Mouse (Mus musculus) left cerebral cortex, postnatal 25 days (tissue): ENCODE results near the gene Pik3c2g. TPM values are rescaled to one million over a fixed set of nuclear protein-coding genes. Genes with fewer than 3 reads are reported as not detected.
A peak's percentile ranks its signal among the peaks of the same experiment; 100 is the strongest.

Source experiments
- DNase-seq, 2 experiments: peaks; one replicate each; pipeline ENCODE4 v3.0.0; 2022; ENCODE audit warnings: low spot score in 2 of 2, mixed read lengths in 1 of 2
- intact Hi-C: fragments of 180-260 bp; cut with DNase I; formaldehyde crosslinking; loops from one replicate; pipeline ENCODE4 v1.15.1; 2025
- total RNA-seq, 2 experiments: library from RNA; stranded (reverse); gene quantifications; 2 replicates each; pipeline ENCODE4 v1.2.3; 2021

The Pik3c2g gene
- total RNA-seq, 2 experiments from 2014 or later = 0.23 TPM; not detected in 1

DNA sequence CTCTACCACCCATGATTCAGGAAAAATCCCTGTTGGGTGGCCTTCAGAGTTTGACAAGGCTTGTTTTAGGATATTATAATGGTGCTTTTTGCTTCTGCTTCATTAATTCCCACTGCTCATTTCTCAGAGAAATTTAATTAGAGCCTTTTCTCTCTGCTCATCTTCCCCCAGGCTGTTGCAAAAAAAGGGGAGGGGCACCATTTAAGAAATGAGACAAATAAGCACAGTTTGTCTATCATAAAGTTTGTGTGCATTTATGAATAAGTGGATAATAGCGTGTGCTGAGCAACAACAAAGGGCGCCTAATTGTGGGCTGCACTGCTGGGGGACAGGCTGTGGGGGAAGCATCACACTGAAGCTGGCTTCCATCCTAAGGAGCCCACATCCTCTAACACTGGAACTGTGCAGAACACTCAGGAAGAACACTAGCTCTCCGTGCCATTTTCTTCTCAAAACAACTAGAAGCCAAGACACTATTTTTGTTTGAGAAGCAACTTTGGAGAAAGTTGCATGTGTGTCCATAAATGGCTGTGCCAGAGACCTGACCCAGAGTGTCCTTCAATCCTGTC is 131.5 kb downstream of the Pik3c2g start:
- DNase-seq = no peak
- intact Hi-C loops = no loop called here

DNA sequence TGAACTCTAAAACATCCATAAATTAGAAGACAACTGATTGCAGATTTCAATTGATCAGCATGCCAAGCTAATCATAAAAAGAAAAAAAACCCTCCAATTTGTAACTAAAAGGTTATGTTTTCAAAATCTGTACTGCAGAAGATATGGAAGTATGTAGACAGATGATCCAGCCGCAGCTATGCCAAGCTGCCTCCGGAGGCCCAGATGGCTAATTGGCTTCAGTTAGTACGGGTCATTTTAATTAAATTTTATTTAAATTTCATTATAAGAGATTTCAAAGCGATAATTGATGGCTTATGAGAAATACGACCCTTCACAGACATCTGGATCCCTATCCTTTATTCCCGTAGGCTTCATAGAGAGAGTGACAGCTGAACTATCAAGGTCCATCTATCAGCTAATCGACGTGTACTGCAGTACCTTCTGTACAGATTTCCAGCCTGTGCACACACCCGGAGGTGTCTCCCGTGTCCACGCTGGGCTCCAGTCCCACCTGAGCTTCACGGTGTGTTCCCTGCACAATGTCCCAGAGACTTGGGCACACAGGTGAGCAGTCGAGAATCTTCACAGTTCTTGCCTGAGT is 132.7 kb downstream of the Pik3c2g start:
- no peak for DNase-seq
- intact Hi-C loops = no loop called here

DNA sequence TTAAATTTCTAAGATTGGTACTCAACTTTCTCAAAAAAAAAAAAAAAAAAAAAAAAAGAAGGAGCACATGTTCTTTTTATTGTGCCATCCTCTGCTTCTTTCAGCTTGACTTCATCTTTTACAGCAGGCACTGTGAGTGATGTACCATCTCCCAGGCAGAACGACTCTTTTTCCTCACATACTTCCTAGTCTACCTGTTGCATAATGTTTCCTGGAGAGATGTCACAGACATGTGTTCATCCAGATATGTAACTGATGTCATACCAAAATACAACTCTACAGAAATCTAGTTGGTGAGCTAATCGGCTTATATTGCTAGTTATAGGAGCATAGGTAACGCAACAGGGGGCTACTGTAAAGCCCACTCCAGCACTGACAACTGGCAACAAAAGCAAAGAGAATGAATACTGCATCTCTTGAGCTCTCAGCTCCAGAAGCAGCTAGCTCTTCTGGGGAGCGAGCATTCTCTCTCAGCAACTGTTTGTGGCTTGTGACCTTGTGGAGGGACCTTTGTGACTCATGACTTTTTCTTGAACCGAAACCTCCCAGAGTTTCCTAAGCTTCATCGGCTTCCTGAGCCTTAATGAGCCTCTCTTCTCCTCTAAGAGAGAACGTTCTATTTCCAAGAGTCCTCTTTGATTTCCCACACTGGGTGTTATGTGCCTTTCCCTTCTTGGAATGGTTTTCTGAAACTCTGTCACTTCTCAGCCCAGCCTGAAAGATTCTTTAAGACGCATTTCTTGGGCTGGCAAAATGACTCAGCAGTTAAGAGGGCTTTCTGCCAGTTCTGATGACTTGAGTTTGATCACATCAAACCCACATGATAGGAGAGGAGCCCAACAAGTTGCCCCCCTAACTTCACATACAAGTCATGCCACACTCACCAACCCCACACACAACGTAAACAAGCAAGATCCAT is 148.9 kb downstream of the Pik3c2g start:
- DNase-seq = peak in 1 of 2 experiments; percentile 50
- intact Hi-C loops = no loop called here

DNA sequence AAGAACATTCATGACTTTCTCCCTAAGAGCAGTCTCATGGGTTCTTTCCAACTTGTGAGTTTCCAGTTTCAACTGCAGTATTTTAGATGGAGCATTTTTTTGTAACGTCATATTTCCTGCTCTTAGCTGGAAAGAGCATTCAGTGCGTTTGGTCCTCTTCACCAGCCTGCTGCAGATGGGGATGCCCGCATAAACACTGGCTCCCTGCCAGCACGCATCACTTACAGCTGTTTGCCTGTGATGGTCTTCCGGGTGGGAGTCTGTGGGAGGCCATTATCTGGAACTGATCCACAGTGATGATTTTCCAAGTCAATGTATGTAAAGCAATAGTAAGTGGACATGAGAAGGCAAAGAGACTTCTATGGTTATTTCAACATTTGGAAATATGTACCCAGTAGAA is 151.3 kb downstream of the Pik3c2g start:
- DNase-seq = no peak
- intact Hi-C loops = no loop called here

DNA sequence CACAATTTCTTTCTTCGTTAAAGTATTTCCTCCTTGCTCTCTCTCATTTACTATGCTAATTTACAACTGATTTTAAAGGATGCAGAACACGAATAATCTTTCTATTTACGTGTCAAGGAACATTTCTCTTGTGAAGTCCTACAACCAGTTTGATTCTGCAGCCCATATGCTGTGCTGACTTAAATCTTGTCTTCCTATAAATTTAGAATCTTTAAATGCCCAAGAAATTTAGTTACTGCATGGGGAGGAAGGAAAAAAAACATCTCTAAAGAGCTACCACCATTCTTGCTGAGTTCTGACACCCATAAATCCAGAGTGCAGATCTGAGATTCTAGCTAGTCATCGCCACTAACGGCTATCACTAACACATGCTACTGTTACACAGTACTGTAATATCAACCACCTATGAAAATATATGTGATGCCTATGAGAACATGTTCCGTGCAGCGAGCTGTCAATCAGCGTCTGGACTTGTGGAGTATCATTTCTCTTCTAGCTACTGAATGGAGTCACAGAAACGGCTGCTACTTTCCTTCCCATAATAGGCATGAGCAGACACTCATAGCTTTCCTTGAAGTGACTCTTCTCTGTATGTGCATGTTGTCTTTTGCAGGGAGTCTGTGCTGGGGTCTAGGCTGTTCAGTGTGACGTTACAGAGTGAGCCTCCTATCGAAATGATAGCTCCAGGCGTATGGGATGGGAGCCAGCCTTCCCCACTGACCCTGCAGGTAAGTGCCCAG is 155.8 kb downstream of the Pik3c2g start:
- peak in 1 of 2 experiments; percentile 70 for DNase-seq
- intact Hi-C loops = loop anchor here (5.0 kb wide), 1 partner anchor 724 kb away; no protein-coding TSS in a partner anchor

DNA sequence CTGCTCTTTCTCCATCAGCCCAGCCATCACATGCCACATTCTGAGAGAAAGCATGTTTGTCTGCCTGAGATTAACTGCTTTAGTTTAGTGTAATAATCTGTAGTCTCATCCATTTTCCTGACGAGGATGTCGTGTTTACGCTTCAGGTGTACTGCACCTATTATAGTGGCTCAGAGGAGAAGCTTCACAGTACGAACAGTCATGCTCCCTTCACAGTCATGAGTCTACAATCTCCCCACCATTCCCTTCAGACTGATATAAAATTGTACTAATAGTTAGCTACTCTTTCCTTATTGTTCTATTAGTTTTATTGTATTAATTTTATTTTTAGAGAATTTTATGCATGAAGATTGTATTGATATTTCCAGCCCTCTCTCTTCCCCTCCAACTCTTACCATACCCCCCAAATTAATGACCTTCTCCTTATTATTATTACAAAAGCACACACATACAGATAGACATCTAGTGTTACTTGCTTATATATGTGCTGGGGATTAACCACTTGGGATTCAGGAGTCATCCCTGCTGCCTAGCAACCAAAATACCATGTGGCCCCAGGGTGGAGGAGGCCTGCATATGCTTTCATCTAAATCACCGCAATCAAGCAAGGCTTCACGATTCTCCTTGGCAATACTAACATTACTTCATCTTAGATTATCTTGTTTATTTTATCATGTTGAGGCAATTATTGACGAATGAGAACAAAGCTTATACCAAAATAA is 159.9 kb downstream of the Pik3c2g start:
- DNase-seq = peak in 1 of 2 experiments; percentile 43
- intact Hi-C loops = no loop called here

DNA sequence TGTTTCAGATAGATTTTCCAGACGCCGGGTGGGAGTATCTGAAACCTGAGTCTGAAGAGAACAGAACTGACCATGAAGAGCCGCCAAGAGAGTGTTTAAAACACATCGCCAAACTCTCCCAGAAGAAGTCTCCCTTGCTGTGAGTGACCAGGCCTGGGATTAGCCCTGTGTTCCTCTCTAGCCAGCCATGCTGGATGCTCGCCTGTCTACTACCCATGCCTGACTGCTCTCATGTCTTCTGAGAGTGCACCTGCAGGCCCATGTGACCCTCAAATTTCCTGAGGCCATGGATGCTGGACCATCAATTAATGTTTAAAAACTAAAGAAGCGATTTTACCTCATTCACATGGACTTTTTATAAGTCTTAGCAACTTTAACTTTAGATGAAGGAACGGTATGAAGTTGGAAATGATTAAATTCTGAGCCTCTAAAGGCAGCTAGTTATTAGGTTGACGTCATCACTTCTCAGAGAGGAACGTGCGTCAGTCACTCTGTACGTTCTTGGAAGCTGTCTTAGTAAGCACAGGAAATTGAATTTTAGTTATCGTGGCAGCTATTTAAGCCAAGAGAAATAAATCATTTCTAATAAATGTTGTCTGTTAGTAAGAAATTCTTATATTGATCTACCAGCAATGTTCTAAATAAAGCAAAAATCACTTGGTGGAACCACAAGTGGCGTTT is 161.2 kb downstream of the Pik3c2g start:
- no peak for DNase-seq
- intact Hi-C loops = no loop called here

DNA sequence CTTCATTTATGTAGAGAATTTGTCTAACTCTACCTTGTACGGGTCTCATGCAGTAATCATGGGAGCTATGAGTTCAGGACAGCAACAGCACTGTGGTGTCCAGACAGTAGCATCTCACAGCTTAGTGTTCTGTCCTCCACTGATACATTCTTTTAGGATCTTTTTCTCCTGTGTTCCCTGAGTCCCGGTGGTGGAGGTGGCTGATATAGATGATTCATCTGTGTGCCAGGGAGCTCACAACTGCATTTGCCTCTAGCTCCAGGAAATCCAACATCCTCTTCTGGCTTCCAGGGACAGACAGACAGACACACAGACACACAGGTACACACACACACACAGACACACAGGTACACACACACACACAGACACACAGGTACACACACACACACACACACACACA is 163.6 kb downstream of the Pik3c2g start:
- peak in 1 of 2 experiments; percentile 58 for DNase-seq
- intact Hi-C loops = no loop called here

DNA sequence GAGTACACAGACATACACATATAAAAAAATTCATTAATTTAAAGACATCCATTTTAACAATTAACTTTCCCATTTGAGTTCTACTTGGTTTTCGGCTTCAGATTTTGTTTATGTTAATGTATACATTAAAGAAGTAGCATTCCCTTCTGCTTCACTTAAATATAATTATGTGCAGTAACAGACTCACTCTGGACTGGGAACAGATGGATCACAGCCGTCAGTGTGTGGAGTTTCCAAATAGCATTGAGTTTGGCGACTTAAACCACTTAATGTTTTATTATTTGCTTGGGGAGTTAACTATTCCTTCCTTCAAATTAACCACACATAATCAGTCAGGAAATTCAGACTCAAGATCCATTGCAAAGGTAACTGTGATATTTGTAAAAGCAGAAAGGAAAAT is 164.0 kb downstream of the Pik3c2g start:
- peak in 1 of 2 experiments; percentile 55 for DNase-seq
- intact Hi-C loops = no loop called here

DNA sequence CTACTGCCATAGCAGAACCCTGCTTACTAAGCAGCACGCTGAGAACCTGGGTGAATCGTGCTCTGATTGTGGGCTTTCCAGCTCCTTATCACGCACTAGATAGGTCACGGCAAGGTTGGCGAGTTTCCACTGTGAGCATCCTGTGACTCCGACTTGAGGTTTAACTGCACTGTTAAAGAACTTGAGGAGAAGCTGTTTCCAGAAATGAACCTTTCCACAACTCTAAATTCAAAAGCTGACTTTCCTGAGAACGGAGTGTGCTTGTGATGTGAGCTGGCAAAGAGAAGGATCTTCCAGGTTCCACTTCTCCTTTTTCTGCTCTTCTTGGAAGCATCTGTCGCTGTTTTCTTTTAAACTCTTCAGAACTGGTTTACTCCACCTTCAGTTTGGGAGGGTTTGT is 170.9 kb downstream of the Pik3c2g start:
- intact Hi-C loops = no loop called here
- peak in 1 of 2 experiments; percentile 30 for DNase-seq

DNA sequence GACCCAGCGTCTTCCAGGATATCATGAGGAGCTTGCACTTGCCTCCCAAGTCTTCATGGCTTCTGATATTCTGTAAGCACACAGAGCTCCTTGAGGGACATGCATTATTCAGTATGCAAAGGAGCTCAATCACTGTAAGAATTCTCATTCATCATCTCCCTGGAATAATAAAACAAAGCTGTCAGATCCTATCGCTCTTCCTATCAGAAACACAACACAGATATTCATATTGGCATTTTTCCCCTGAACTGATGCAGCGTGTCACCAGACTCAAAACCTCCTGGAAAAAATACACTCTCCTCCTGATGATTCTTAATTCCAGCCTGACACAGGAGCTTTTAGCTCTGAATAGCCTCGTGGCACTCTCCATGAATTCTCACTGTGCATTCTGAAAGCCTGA is 174.0 kb downstream of the Pik3c2g start:
- no peak for DNase-seq
- intact Hi-C loops = no loop called here

DNA sequence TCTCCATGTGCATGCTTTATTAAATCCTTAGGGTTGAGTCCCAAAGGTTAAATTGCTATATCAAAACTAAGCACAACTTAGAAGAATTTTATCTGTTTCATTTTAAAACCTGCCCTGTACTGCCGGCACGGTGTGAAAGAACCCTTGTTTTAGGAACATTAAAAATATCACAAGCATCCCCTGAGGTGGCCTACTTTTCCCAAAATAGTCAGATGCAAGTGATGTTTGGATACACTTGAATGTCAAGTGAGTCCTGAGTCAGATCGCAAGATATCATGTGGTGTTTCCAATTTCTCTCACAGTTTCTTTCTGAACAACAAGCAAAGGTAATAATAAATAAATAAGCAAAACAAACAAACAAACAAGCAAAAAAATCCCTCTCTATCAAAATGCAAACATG is 177.4 kb downstream of the Pik3c2g start:
- intact Hi-C loops = no loop called here
- peak in 1 of 2 experiments; percentile 30 for DNase-seq

DNA sequence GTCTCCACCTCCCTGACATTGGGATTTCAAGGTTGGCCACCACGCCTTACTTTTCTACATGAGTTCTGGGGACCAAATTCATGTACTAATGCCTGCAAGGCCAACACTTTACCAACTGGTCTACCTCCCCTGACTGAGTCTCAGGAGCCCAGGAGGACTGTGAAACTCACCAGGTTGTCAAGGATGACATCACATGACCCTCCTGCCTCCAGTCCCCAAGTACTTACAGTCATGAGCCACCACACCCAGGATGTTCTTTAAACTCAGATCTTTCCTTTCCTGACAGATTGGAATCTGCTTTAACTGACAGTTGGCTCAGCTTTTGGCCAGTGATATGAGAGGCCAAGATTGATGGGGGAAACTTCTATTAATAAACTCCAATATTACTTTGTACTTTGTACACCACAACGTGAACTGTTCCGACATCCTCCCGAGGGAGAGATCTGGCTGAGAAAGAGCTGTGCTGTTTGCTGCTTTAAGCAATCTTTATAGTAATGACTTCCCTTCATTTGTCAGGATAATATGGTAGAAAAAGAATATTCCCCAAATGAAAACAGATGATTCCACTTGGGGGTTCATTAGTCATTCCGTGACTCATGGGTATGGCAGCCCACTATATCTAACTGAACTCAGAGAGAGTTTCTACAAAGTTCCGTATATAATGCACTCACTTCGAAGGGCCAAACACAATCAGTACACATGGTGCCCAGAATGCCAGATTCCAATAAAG is 182.9 kb downstream of the Pik3c2g start:
- intact Hi-C loops = no loop called here
- DNase-seq = no peak

DNA sequence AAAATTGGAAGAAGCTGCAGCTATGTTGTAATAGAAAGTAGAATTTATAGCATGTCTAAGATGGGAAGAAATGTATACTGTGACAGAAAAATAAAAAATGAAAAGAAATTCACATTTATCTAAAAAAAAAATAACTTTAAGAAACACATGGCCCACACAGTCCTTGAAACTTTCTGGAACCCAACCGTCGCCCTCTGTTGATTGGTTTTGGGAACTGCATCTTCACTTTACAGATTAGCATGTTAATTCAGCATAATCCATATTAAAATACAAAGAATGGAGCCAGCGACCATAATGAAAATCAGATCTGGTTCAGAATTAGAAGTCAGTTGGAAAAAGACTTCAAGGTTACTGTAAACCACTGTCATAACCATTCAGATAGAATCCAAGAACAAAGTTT is 183.5 kb downstream of the Pik3c2g start:
- intact Hi-C loops = no loop called here
- DNase-seq = no peak

DNA sequence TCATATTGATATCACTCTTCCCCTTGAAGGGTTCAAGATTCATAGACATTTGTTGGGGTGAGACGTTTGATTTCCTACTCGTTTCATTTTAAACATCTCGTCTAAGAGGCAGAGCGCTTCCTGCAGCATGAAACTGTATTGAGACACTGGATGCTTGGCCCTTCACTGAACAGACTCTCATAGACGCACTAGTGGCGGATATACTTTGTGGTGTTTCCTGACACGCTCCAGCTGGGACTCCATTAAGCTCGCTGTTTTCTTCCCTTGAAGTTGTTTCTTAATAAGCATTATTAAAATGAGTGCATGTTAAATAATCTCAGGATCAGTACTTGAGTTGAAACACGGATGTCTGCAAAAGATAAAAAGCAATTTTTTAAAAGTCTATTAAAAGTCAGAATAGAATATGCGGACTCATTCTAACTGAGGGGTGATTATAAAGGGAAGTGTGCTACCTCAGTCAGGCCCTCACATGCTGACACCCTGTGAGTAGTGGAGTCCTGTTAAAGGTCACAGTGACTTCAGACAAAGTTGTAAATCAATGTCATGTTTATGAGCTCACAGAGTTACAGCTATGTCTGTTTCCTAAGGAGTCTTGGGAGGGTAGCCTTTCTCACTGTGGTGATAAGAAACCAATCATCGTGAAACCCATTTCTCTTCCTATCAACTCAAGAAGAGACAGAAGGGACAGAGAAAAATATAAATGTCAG is 190.7 kb downstream of the Pik3c2g start:
- DNase-seq = no peak

DNA sequence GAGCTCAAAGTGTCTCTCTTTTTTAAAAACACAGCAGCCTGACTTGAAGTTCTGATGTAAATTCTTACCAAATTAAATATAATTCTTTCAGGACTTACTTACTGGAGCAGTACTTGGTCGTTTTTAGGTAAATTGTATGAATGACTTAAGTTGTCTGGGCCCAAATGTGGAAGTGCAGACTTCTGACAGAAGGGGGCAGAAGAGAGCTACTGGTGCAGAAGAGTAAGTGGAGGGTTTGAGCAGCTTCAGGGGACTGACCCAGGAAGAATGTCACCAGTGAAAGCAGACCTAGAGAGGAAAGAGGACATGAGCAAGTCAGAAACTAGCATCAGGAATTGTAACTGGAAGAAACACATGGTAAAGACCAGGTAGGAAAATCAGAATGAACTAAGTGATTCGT is 193.0 kb downstream of the Pik3c2g start:
- peak in 1 of 2 experiments; percentile 14 for DNase-seq
- intact Hi-C loops = no loop called here

More for the DNA sequence above, 190.7 kb downstream of the Pik3c2g start:
- intact Hi-C loops = no loop called here

DNA sequence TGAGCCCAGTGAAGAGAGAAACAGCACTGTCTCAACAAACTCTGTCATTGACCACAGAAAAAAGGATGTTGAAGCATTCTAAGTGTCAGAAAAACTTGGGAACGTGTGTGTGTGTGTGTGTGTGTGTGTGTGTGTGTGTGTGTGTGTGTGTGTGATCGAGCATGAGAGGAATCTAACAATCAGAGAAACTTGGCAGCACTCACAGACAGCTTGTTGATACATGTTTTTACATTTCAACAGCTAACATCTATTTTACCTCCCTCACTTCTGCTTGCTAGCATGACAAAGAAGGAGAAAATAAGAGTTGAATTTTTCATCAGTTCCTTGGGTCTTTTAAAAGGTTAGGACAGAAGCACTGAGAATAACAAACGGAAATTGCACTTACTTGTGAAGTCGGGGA is 202.5 kb downstream of the Pik3c2g start:
- intact Hi-C loops = no loop called here
- DNase-seq = no peak
